Mouse (Mus musculus): ENCODE measurements around the gene Mcam.

DNA sequence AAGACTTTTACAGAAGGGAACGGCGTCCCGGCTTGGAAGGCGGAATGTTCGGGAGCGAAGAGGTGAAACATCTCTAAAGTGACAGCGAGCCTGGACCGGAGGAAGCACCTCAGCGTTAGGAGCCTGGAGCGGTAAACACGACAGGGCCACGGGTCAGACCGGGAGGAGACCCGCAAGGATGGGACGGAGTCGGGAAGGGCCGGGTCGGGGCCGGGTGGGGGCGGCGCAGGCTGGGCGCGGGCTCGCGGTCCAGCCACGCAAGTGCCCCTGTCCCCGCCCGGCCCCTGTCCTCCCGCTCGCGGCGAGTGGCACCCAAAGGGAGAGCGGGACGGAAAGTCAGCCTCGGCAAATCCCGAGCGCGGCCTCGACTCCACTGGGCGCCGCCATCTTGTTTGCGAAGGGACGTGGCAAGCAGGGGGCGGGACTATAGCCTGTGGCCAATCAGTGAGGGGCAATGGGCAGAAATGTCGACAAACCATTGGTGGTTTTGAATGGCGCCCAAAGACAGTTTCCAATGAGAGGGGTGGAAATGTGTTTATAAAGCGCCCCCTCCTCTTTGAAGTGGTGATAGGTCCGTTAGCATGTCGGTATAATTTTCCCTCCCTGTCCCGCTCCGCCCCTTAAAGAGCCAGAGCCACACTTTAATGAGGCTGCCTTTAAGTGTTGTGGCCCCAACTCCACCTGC lies 21.0 kb upstream of the Mcam start, which contains the start of the genes Gm49380 and Rnf26:
- no peak for TF ChIP-seq CTCF (IDR thresholded peaks at IDR 0.05; ENCODE audit: borderline replicate concordance, insufficient read depth, low read length)
- peak; percentile 60 for TF ChIP-seq POLR2A (IDR thresholded peaks at IDR 0.05; ENCODE audit: low read depth, low read length)

Measured in embryonic fibroblast, embryonic 13.5 days (primary cell).